Mouse (Mus musculus) layer of hippocampus, postnatal 25 days (tissue): ENCODE measurements at regions not wholly inside any gene's neighbourhood (a gene's known extent, or its start where the extent isn't known, plus 50 kb on each side); places are given as distances from the start of the nearest gene placed in this dataset.
A peak's percentile ranks its signal among the peaks of the same experiment; 100 is the strongest.

ENCODE experiments used
- DNase-seq, 2 experiments: peaks; one replicate each; pipeline ENCODE4 v3.0.0; 2022; ENCODE audit warnings: mixed read lengths in 2 of 2, low spot score in 1 of 2; ENCODE audit errors: extremely low spot score in 1 of 2

DNA sequence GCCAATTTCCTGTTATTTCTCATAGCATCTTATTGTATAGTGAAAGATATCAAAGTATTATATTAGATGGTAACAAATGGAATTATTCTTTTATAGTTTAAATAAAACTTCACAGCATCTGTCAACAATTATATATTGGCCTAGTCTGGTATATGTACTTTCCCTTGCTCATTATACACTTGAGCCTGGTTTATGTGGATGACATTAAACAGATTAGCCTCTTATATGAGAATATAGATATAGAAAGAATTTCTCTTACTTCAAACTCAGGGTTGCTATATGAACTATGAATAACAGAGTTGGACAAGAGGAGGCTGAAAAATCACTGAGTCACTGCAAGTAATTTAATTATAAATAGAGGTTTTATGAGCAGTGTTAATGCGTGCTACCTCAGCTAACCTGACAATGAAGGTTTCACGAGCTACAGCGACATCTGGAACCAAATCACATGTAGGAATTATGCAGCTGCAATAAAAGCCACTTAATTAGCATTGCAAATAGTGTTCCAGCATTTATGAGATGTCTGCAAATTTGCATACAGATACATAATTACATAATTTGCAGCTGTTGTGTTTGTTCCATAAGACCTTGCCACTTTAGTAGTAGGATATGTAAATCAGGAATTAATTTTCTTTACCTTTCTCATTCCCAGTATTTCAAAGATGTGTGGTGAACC is 452.9 kb upstream of the Frg1 start:
- DNase-seq = no peak

DNA sequence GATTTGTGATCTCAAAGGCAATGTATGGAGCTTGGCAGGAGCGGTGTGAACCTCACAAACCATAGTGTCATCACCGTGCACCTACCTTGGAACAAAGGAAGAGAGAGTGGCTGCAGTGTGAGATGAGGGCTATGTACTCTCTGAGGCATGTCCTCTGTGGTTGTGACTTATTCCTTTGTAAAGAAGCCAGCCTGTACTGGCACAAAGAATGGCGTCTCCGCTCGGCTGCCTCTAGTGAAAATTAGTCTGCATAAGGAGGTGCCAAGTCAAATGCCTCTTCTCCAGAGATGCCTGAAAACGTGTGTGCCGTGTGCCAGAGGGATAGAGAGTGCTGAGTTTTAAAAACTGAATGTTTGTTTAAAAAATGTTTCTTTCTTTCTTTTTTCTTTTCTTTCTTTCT is 444.0 kb upstream of the Frg1 start:
- no peak for DNase-seq

DNA sequence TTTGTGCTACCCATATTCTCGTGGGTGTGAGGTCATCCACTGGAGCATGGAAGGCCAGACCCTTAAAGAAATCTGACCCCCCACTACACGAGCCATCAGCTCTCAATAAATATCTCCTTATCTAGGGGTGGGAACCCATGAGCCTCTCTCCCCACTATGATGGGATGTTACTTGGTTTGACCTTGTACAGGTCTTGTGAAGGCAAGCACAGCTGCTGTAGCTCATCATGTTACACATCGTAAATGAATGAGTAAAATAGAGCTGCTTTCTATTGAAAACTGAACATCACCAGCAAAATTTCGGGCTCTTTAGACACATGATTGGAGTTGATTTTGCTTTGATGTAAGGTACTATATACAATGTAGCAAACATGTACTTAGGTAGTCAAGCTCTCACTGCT is 414.8 kb upstream of the Frg1 start:
- no peak for DNase-seq

DNA sequence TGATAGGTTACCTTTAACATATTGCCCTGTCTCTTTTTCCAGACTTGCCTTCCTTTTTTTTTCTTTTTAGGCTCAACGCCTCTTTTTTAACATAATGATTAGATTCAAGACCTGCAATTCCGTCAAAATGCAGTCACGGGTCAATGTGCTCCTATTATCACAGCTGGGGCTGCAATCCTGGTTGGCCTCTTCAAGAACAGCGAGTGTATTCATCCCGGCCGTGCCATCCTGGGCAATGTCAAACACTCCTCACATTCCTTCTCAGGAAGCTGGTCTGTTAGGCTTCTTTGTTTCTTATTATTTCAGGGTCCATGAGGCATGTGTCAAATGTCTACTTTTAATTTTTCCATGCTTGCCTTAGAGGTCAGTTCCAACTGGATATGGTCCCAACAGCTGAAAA is 413.5 kb upstream of the Frg1 start:
- no peak for DNase-seq

DNA sequence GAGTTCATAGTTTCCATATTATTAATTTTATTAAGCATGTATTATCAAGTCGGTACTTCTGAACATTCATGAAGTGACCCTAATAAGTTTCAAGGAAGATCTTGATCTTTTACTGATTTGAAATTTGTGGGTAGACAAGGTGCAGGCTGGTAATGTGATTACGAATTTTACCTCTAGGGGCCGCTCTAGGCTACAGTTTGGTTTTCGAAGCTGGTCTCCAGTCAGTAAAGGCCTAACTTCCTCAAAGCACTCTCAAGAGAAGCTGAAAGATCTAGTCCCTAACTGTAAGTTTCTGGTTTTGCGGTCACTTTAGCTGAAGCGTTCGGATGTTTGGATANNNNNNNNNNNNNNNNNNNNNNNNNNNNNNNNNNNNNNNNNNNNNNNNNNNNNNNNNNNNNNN is 408.1 kb upstream of the Frg1 start:
- DNase-seq = peak; percentile 53 to 81

DNA sequence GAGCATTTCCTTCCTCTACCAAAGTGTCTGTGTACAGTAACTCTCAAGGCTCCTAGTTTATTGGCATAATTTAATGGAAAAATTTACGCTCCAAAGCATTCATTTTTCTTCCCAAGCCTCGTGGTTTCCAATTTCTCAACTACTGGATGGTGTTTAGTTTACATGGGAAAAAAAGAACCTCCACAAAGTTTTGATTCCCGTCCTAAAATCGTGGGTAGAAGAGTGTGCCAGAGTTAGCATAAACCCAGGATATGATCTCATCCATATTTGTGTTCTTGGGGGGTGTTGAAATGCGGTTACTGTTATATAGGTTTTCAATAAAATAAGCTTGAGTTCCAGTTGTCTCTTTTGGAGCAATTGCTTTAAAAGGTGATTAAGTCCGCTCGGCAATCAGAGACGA is 406.2 kb upstream of the Frg1 start:
- no peak for DNase-seq

DNA sequence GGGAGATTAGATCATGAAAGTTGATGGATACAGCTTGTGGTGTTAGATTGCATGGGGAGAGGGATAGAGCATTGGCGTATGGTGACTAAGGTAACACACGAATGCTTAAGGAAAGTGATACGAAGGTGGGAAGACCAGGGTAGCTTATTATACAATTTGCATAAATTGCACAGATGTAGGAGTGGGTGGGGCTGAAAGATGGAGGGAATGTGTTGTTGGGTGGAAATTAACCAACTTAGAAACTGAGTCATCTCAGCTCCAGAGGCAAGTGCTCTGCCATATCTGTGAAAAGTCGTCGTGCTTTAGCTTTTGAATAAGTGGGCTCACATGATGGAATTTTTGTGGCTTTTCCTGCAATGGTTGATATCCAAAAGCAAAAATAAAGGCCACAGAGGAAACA is 404.8 kb upstream of the Frg1 start:
- no peak for DNase-seq

DNA sequence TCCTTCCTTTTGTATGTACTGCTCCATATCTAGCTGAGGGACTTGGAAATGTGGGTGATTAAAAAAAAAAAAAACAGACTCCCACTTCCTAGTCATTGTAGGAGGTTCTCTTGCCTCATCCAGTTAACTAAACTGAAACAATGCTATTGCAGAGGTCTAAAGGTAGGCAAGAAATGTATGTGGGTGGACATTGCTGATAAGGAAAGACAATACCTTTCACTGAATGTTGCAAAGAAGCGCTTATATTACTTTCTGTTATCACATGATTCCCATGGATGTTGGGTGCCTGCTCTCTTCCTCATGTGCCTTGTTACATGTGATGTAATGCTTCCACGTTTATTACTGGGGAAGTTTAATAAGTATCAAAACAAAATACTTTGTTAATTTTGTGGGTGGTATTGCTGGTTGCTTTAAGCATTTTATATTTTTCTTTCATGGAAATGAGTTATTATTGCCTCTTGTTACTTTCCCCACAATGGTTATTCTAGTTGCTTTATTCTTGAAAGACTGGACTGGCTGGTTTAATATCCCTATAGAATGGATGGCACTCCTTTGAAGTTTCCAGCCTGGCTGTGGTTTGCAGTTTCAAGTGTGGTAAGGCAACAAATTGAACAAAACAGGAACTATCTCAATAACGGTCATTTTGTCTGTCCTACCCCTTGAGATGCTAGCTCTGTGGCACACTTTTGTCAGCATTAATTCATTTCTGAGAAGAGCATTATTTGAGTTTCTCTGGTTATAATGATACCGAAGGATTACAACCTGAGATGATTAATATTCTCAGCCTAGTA is 403.9 kb upstream of the Frg1 start:
- DNase-seq = no peak

DNA sequence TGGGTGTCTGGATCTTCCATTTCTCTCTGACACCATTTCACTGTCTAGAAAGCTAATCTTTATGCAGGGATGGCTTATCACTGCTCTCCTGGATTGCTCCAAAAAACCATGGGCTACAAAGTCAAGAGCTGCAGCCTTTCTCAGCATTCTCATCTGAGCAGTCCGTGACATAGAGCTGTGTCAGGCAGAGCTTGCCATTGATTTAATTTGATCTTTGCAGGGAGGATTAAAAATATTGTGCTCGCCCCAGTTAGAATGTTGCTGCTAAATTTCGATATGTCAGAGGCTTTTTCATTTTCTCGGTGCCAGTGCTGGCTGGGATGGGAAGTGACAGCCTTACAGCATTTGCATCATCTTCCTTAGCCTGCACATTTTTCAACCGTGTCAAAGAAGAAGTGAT is 401.7 kb upstream of the Frg1 start:
- DNase-seq = no peak

DNA sequence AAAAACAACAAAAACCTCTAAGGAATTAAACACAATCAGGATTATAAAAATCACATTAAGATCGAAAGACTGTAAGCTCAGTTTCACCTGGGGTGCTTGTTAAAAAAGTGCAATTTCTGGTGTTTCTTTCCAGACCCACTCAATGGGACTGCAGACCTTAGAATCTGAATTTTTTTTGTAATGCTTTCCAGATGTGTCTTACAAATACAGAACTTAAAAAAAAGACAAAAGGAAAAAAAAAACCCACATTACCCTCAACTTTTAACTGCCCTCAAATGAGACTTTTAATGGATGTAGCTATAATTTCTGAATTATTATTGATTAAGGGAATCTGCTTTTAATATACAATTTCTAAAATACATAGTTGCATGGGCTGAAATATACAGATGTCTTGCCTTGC is 401.2 kb upstream of the Frg1 start:
- no peak for DNase-seq

DNA sequence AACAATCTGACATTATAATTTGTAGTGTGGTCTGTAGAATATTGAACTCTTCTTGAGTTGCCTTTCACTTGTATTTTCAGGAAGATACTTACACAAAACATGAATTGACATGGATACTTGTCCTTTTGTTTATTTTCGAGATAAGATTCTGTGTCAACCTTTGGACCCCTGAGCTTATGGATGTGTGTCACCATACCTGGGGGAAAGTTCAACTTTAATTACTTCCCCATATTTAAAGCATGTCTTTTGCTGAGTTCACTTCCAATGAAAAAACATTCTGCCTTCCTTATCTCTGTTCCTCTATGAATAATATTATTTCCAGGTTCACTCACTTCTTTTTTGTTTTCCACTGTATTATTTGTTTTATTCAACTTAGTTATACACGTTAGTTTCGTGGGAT is 398.4 kb upstream of the Frg1 start:
- no peak for DNase-seq

DNA sequence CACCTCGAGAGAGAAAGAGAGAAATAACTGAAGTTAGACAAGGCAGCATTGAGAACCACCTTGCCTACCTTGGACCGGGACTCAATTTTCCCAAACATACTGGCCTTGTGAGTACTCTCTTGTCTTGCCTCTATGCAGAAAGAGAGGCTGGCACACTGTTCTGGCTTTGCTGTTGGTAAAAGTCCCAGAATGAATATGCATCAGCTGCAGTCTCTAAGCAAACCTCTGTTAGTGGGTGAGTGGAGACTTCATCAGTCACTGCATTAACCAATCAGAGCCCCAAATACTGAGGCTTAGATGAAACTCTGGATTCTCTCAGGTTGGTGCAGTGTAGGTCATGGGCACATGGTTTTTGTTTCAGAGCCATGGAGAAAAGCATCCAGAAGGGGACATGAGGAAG is 378.8 kb upstream of the Frg1 start:
- DNase-seq = no peak

DNA sequence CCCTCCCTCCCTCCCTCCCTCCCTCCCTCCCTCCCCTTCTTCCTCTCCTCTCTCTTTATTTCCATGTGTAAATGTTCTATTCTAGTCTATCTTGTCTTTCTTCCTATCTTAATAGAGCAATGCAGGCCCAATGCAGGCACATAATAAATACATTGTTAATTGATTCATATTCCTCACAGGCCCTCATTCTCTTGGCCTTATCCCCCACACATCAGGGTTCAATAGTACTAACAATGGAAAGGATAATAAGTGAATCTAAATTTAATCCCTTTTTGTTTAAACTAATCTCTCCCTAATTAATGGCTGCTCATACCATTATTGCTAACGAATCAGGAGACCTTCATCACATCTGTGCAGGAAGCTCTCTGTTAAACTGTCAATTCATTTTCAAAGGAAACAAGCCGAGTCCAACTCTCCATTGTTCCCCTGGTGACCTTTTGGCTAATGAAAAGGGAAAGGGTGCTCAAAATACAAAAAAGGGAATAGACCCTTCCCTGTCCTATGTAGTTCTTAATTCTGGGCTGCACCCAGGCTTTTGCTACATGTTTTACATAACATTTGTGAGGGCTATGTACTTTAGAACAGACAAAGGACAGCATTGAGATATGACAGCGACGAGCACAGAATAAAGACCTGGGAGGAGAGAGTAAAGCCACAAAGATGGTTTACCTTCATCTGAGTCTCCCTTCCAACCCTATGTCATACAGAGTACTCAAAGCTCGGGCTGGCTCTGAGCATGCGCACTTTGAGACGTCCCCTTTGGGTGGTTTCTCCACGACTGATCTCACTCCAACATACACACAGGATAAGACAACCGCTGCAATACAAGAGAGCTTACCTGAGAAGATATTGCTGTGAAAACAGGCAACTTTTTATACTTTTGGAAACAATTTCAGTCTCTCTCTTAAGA is 370.3 kb upstream of the Frg1 start:
- no peak for DNase-seq

DNA sequence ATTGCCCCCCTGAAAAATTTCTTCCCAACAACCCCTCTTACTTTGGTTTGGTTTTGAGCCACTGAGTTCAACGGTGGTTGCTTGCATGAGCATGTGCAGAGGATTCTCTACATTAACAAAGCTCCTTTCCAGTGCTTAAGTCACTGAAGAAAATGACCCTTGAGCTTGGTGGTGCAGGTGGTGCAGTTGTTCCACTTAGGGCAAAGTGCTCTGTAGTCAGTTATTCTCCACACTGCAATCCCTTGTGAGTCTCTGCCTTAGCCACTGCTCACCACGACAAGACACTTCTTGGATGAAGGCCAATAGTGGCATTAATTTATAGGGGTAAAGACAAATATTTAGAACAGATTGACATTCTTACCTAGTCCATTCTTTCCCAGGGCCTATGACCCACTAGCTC is 369.1 kb upstream of the Frg1 start:
- no peak for DNase-seq

DNA sequence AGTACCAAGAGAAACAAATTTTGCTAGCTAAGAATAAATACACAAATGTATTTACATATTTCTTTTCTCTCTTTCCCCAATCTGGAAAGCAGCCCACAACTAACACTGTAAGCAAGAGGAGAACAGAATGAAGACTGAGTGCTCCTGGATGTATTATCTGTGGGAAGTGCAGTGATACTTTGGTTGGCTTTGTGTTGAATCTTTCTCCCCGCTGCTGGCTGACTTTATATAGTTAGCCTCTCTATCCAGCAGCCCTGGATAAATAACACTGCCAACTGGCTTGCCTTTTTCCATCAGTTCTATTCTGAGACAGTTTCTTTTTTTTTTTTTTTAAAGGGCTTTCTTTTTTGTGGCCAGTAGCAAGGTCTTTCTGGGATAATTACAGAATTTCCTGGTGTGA is 366.0 kb upstream of the Frg1 start:
- no peak for DNase-seq

DNA sequence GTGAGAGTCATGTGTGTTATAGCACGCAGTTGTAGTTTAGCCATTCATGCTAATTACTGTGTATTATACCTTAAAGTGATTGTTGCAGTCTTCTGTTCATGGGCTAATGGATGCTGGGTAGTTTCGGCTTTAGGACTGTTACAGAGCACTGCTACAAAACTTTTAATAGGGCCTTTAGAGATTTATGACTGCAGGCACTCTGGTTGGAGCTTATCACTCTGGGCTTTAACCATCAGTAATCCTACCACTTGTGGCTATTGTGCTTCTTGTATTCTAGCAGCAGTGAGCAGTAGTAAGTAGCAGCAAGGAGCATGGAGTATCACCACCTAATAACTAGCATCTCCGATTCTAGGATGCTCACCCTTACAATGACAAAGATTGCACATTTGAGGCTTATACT is 362.6 kb upstream of the Frg1 start:
- DNase-seq = no peak

DNA sequence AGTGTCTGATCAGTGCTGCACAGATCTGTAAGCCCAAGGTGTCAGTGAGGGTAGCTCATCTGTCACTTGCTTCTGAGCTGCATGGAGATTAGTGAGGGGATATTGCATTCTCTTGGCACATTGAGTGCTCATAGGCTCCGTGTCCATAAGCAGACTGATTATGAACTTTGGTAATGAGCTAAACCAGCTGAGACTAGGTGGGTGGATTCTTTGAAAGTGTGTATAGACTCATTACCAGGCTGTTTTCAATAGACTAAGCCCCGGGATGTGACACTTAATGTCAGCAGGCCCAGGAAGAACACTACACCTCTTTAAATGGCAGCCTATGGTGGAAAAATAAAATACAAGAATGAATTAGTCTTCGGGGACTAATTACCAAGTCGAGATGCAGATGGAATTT is 354.9 kb upstream of the Frg1 start:
- DNase-seq = no peak

DNA sequence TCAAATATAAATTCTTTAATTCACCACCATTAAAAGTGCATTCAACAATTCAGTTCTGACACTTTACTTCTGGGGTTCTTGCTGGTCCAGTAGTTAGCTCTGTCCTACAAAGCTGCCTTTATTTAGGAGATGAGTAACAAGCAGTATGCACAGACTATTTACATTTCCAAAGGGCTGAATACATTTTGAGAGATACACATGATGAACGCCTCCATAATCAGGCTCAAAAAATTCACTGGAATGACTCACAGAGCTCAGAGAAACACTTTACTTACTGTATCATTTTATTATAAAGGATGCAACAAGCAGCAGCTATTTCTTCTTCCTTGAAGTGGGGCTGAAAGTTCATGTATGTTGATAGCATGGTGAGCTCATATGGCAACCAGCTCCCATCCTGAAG is 336.6 kb upstream of the Frg1 start:
- no peak for DNase-seq

DNA sequence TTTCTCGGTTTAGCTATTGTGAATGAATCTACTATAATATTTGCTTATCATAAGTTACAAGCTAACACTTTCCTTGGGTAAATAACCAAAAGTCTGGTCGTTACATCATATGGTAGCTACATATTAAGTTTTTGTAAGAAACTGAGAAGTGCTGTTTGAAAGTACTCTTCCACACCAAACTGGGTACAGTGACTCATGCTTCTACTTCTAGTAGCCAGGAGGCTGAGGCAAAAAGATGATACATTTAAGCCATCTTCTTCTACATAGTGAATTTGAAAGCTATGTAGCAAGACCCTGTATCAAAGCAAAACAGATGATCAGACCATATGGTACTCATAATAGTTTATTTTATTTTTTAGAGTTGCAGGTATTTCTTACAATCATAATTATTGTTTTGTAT is 335.8 kb upstream of the Frg1 start:
- no peak for DNase-seq

DNA sequence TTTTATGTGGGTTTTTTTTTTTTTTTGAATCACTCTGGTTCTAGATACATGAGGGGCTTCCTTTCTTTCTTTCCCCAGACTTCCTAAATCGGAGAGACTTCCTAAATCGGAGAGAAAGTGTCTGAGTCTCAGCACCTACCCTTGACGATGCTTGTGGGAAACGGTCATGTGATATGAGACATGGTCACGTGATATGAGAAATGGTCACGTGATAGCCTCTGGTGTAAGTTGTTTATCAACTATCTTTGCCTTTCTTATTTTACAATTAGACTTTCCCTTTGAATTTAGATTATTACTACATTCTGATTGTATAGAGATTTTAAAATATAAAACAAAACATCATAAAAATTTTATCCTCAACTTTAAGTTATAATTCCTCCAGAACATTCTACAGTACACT is 330.1 kb upstream of the Frg1 start:
- no peak for DNase-seq
